Mouse (Mus musculus): ENCODE measurements around the gene Myo1g.

GRCm38 (mm10) chr11:6520507-6521173 is at the start of gene Myo1g:
- TF ChIP-seq GATA1 (IDR thresholded peaks at IDR 0.05; ENCODE audit: borderline replicate concordance, low read length) (no peak), FLI1 (IDR thresholded peaks at IDR 0.05; ENCODE audit: low read length) (no peak)
